Mouse (Mus musculus): ENCODE data around the gene Sh2d7. TPM values are rescaled to one million over a fixed set of nuclear protein-coding genes. Genes with fewer than 3 reads are reported as not detected.

The Sh2d7 gene
- total and polyA plus RNA-seq, 3 experiments = 0.04 TPM; not detected in 2

DNA sequence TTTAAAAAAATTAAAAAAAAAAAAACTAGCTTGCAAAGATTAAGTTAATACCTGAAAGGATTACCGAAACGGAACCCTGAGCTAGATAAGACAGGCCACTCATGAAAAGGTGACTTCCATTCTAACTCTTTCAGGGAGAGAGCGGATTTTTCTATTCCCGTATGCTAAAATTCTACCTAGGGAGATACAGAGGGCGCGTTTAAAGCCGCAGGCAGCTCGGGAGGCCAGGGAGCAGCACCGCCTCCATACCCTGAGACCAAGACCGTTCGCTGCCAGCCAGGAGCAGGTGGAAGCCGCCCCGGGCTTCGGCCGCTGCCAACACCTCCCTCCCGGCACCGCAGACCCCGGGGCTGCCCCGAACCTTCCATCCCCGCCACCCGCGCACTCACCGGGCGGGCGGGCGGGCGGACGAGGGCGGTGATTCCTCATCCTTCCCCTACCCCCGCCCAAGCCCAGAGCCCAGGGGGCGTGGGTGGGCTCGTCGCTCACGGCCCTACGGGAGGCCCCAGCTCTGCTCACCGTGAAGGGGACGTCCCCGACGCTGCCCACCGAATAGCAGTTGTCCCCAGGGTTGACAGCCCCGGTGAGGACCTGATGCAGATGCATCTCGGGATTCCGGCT, 37.8 kb upstream of the Sh2d7 start:
- peak overlapping the region; percentile 11; the same call in 1 of the 2 replicates for H3K27ac ChIP-seq (ENCODE audit: control insufficient read depth, low read depth, low read length)
- no peak for TF ChIP-seq CHD1 (IDR thresholded peaks at IDR 0.05; ENCODE audit: low read depth, low read length)
- 0 out of 2 replicates have a peak, but pooled peaks have one; percentile 26 for TF ChIP-seq NELFE (IDR thresholded peaks at IDR 0.05; ENCODE audit: low read depth, low read length)
- TF ChIP-seq SIN3A (IDR thresholded peaks at IDR 0.05; ENCODE audit: low read length) = 0 out of 2 replicates have a peak, but pooled peaks have one; percentile 14
- 0 out of 2 replicates have a peak, but pooled peaks have one; percentile 39 for TF ChIP-seq UBTF (IDR thresholded peaks at IDR 0.05; ENCODE audit: borderline replicate concordance, insufficient read depth, low read depth, low read length)
- TF ChIP-seq EP300 (IDR thresholded peaks at IDR 0.05; ENCODE audit: low read depth in 1 of 2, low read length in 2 of 2) = peak in 1 of 2 experiments; percentile 5; a peak in 1 of 4 replicates
- TF ChIP-seq RCOR1 (IDR thresholded peaks at IDR 0.05; ENCODE audit: low read depth, low read length) = 0 out of 2 replicates have a peak, but pooled peaks have one; percentile 37
- TF ChIP-seq ZNF384 (IDR thresholded peaks at IDR 0.05; ENCODE audit: low read depth, low read length) = peak; percentile 76
- TF ChIP-seq ZMIZ1 (IDR thresholded peaks at IDR 0.05; ENCODE audit: low read depth, low read length) = no peak
- DNase-seq (ENCODE audit: low read depth, low spot score) = peak; percentile 66
- H3K4me3 ChIP-seq (ENCODE audit: control insufficient read depth in 1 of 2, insufficient read depth in 1 of 2, low read depth in 2 of 2, low read length in 2 of 2) = peak overlapping the region; percentile 84 to 95
- H3K9ac ChIP-seq (ENCODE audit: control insufficient read depth, low read depth, low read length, poor library complexity, severe bottlenecking) = peak overlapping the region; percentile 80
- peaks cover 0 to 7% of the 10 kb centered on the region in 2 experiments; a peak in 1 of 4 replicates for H3K36me3 ChIP-seq (ENCODE audit: control insufficient read depth in 1 of 2, insufficient read depth in 2 of 2, low read length in 2 of 2)
- H3K4me1 ChIP-seq (ENCODE audit: control insufficient read depth in 1 of 2, insufficient read depth in 2 of 2, low read length in 2 of 2) = peaks cover 4 to 6% of the 10 kb centered on the region in 2 experiments; a peak in 2 of 4 replicates
- H3K9me3 ChIP-seq (replicated peaks; ENCODE audit: insufficient read depth, low read length) = no peaks in the 10 kb centered on the region
- H3K79me2 ChIP-seq (ENCODE audit: control insufficient read depth, insufficient read depth, low read length, poor library complexity) = peaks cover 3% of the 10 kb centered on the region
- no peaks in the 10 kb centered on the region; a peak in 1 of 4 replicates for H3K27me3 ChIP-seq (ENCODE audit: control insufficient read depth in 1 of 2, insufficient read depth in 2 of 2, low read length in 2 of 2)

DNA sequence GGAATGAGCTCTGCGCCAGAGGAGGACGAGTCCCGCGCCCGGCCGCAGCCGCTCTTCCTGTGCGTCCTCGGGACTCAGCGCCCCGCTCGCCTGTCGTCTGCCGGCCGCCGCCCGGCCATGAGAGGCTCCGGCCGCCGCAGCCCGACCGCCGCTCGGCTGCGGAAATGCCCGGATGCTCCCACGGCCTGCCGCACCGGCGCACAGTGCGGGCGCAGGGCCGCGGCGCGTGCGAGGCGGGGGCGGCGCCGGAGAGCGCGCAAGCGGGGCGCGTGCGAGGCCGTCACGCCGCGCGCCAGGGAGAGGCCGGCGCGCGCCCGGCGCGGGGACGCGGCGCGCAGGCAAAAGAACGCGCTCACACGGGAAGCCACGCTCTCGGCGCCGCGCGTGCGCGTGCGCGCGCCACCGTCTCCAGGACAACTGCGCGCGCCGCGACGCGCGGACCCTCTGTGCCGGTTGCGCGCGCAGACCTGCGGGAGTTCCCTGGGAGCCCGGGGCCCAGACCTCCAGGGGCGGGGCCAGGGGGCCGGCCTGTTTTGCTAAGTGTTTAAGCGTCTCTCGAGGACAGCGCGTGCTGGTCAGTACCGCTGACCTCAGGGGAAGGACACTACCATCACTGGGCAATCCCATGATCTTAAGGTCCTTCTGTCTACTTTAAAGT, 37.2 kb upstream of the Sh2d7 start, which contains the start of gene Dmxl2:
TSS of gene Dmxl2 (minus strand) at position 174 of the 658 bp plus-strand sequence.
- Histone ChIP-seq H3K4me3 (ENCODE audit: control insufficient read depth in 1 of 2, insufficient read depth in 1 of 2, low read depth in 2 of 2, low read length in 2 of 2) (peak within 1 kb of the TSS; percentile 84 to 95), H3K36me3 (ENCODE audit: control insufficient read depth in 1 of 2, insufficient read depth in 2 of 2, low read length in 2 of 2) (peaks cover 0 to 7% of the 10 kb centered on the region in 2 experiments; a peak in 1 of 4 replicates), H3K27ac (ENCODE audit: control insufficient read depth, low read depth, low read length) (peak within 1 kb of the TSS; percentile 11; the same call in 1 of the 2 replicates), H3K9me3 (replicated peaks; ENCODE audit: insufficient read depth, low read length) (no peaks in the 10 kb centered on the region), H3K9ac (ENCODE audit: control insufficient read depth, low read depth, low read length, poor library complexity, severe bottlenecking) (peak within 1 kb of the TSS; percentile 80), H3K79me2 (ENCODE audit: control insufficient read depth, insufficient read depth, low read length, poor library complexity) (peaks cover 3% of the 10 kb centered on the region), H3K4me1 (ENCODE audit: control insufficient read depth in 1 of 2, insufficient read depth in 2 of 2, low read length in 2 of 2) (peaks cover 4 to 6% of the 10 kb centered on the region in 2 experiments; a peak in 2 of 4 replicates), H3K27me3 (ENCODE audit: control insufficient read depth in 1 of 2, insufficient read depth in 2 of 2, low read length in 2 of 2) (no peaks in the 10 kb centered on the region; a peak in 1 of 4 replicates)
- TF ChIP-seq NELFE (IDR thresholded peaks at IDR 0.05; ENCODE audit: low read depth, low read length) = peak; percentile 44
- TF ChIP-seq SIN3A (IDR thresholded peaks at IDR 0.05; ENCODE audit: low read length) = 0 out of 2 replicates have a peak, but pooled peaks have one; percentile 7
- TF ChIP-seq POLR2AphosphoS2 (IDR thresholded peaks at IDR 0.05; ENCODE audit: low read length) = no peak
- TF ChIP-seq MXI1 (IDR thresholded peaks at IDR 0.05; ENCODE audit: low read depth, low read length) = 0 out of 2 replicates have a peak, but pooled peaks have one; percentile 25
- no peak for TF ChIP-seq POLR2AphosphoS5 (IDR thresholded peaks at IDR 0.05; ENCODE audit: borderline replicate concordance, low read depth, low read length)
- TF ChIP-seq NRF1 (IDR thresholded peaks at IDR 0.05; ENCODE audit: insufficient read depth, low read depth, low read length, poor library complexity, severe bottlenecking) = peak; percentile 78
- peak; percentile 46 to 80; a peak in 2 of 4 replicates for TF ChIP-seq POLR2A (IDR thresholded peaks at IDR 0.05; ENCODE audit: control insufficient read depth in 1 of 2, insufficient read depth in 1 of 2, low read depth in 1 of 2, low read length in 2 of 2, poor library complexity in 1 of 2)
- no peak for TF ChIP-seq MEF2A (IDR thresholded peaks at IDR 0.05; ENCODE audit: extremely low read depth, insufficient replicate concordance, low read depth, low read length, poor library complexity, severe bottlenecking)
- TF ChIP-seq KAT2A (conservative IDR thresholded peaks at IDR 0.05; ENCODE audit: low read depth, low read length) = no peak
- TF ChIP-seq MAX (IDR thresholded peaks at IDR 0.05; ENCODE audit: low read length) = peak; percentile 17
- DNase-seq (ENCODE audit: low read depth, low spot score) = peak; percentile 90

Data from MEL (cell line).